In the genomic region with DNA sequence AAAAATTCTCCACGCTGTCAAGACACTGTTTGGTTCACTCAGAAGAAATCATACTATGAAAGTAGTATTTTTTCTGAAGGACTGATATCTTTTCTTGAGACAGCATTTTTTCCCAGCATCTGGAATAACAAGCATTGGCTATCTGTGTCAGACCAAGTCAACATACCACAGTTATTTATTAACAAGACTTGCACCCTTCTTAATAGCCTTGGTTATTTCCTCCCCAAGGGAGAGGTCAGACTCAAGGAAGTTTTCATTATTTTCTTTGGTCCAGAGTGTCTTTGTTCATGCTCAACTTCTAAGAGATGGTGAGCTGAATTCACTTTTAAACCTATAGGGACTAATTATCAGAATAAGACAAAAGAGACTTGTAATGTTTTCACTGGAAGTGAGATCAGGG, we compare ENCODE assay signal across 24 mouse cellular contexts.
"Had no signal": no experiment of that assay in that cellular context is flagged by ENCODE, and none has a peak within 500 bp of the region (broad histone marks: within the 10 kb centered on the region; RNA-seq: fewer than 3 reads in every experiment).

No protein-coding gene starts in this region.

- H3K9ac ChIP-seq: forebrain, embryonic 15.5 days; forebrain, postnatal 0 days; heart, embryonic 13.5 days; heart, embryonic 15.5 days; hindbrain, embryonic 13.5 days; hindbrain, embryonic 15.5 days; limb, embryonic 12.5 days; liver, embryonic 13.5 days; liver, embryonic 15.5 days; liver, postnatal 0 days had no signal

- H3K4me1 ChIP-seq: forebrain, embryonic 15.5 days; heart, embryonic 13.5 days; heart, embryonic 15.5 days; hindbrain, embryonic 13.5 days; hindbrain, embryonic 15.5 days; limb, embryonic 10.5 days; limb, embryonic 12.5 days; liver, embryonic 13.5 days; liver, embryonic 15.5 days had no signal

- DNase-seq: forebrain, postnatal 0 days; gastrocnemius, postnatal 14 days; gastrocnemius, postnatal 36 days; heart, adult 11 months; heart, adult 2 months; heart, postnatal 14 days; heart, postnatal 36 days; liver; liver, embryonic 13.5 days; liver, postnatal 0 days had no signal

- ATAC-seq: forebrain, embryonic 15.5 days; forebrain, postnatal 0 days; hindbrain, postnatal 0 days; liver, postnatal 0 days had no signal

- H3K27me3 ChIP-seq: forebrain, embryonic 15.5 days; heart, embryonic 13.5 days; heart, embryonic 15.5 days; hindbrain, embryonic 13.5 days; hindbrain, embryonic 15.5 days; limb, embryonic 12.5 days; liver, embryonic 13.5 days; liver, embryonic 15.5 days had no signal

- H3K36me3 ChIP-seq: forebrain, embryonic 15.5 days; heart, embryonic 13.5 days; heart, embryonic 15.5 days; hindbrain, embryonic 13.5 days; hindbrain, embryonic 15.5 days; limb, embryonic 10.5 days; limb, embryonic 12.5 days; liver, embryonic 13.5 days; liver, embryonic 15.5 days had no signal

- H3K9me3 ChIP-seq: forebrain, embryonic 15.5 days; heart, embryonic 13.5 days; heart, embryonic 15.5 days; hindbrain, embryonic 13.5 days; hindbrain, embryonic 15.5 days; limb, embryonic 10.5 days; limb, embryonic 12.5 days; liver, embryonic 13.5 days; liver, embryonic 15.5 days had no signal

- H3K4me2 ChIP-seq: forebrain, embryonic 15.5 days; heart, embryonic 11.5 days; heart, embryonic 13.5 days; heart, embryonic 15.5 days; hindbrain, embryonic 13.5 days; hindbrain, embryonic 15.5 days; limb, embryonic 12.5 days; liver, embryonic 11.5 days; liver, embryonic 13.5 days; liver, embryonic 15.5 days had no signal

- H3K27ac ChIP-seq: forebrain, embryonic 15.5 days; heart, adult 2 months; heart, embryonic 13.5 days; heart, embryonic 15.5 days; hindbrain, embryonic 13.5 days; hindbrain, embryonic 15.5 days; hindbrain, postnatal 0 days; kidney, postnatal 0 days; layer of hippocampus, adult 2 months; left cerebral cortex, adult 2 months; limb, embryonic 10.5 days; limb, embryonic 12.5 days; liver, embryonic 13.5 days; liver, embryonic 15.5 days had no signal

- H3K4me3 ChIP-seq: forebrain, embryonic 15.5 days; heart, adult 2 months; heart, embryonic 13.5 days; heart, embryonic 15.5 days; hindbrain, embryonic 13.5 days; hindbrain, embryonic 15.5 days; layer of hippocampus, adult 2 months; left cerebral cortex, adult 2 months; limb, embryonic 10.5 days; limb, embryonic 12.5 days; liver, embryonic 13.5 days; liver, embryonic 15.5 days had no signal
